Mouse (Mus musculus): ENCODE results near the gene Yap1. TPM values are rescaled to one million over a fixed set of nuclear protein-coding genes. Genes with fewer than 3 reads are reported as not detected.

The Yap1 gene
- polyA plus RNA-seq, 1 experiment, result 10.1 TPM

GRCm38 (mm10) chr9:7978502-7978901 lies 25.9 kb downstream of the Yap1 start:
- no peak for DNase-seq (ENCODE audit: low read depth in 1 of 2, low spot score in 2 of 2)
- Histone ChIP-seq H3K4me1 (ENCODE audit: control insufficient read depth, insufficient read depth, insufficient read length) (no peaks in the 10 kb centered on the region), H3K4me3 (ENCODE audit: extremely low read depth, insufficient read depth, insufficient read length) (no peak overlapping the region), H3K36me3 (ENCODE audit: control insufficient read depth, insufficient read depth, low read length) (no peaks in the 10 kb centered on the region), H3K27ac (ENCODE audit: insufficient read depth, low read length) (no peak overlapping the region), H3K27me3 (ENCODE audit: control insufficient read depth, insufficient read depth, low read length) (no peaks in the 10 kb centered on the region; the same call in 1 of the 2 replicates)
- 90% methylated on average over 3 of the region's 3 CpGs for WGBS
- TF ChIP-seq CTCF (IDR thresholded peaks at IDR 0.05; ENCODE audit: extremely low read depth, insufficient read depth, insufficient read length, insufficient replicate concordance), result no peak
- no peak for TF ChIP-seq POLR2A (IDR thresholded peaks at IDR 0.05; ENCODE audit: low read depth, low read length)

GRCm38 (mm10) chr9:7977587-7977986 lies 26.8 kb downstream of the Yap1 start:
- Histone ChIP-seq H3K4me1 (ENCODE audit: control insufficient read depth, insufficient read depth, insufficient read length) (no peaks in the 10 kb centered on the region), H3K27me3 (ENCODE audit: control insufficient read depth, insufficient read depth, low read length) (no peaks in the 10 kb centered on the region), H3K4me3 (ENCODE audit: extremely low read depth, insufficient read depth, insufficient read length) (no peak overlapping the region), H3K36me3 (ENCODE audit: control insufficient read depth, insufficient read depth, low read length) (no peaks in the 10 kb centered on the region), H3K27ac (ENCODE audit: insufficient read depth, low read length) (no peak overlapping the region)
- TF ChIP-seq POLR2A (IDR thresholded peaks at IDR 0.05; ENCODE audit: low read depth, low read length) (no peak), CTCF (IDR thresholded peaks at IDR 0.05; ENCODE audit: extremely low read depth, insufficient read depth, insufficient read length, insufficient replicate concordance) (no peak)
- 85% methylated on average over 5 of the region's 5 CpGs for WGBS
- no peak for DNase-seq (ENCODE audit: low read depth in 1 of 2, low spot score in 2 of 2)

GRCm38 (mm10) chr9:7971993-7972392 lies 32.4 kb downstream of the Yap1 start:
- Histone ChIP-seq H3K4me3 (ENCODE audit: extremely low read depth, insufficient read depth, insufficient read length) (no peak overlapping the region), H3K27ac (ENCODE audit: insufficient read depth, low read length) (no peak overlapping the region), H3K4me1 (ENCODE audit: control insufficient read depth, insufficient read depth, insufficient read length) (no peaks in the 10 kb centered on the region), H3K27me3 (ENCODE audit: control insufficient read depth, insufficient read depth, low read length) (no peaks in the 10 kb centered on the region), H3K36me3 (ENCODE audit: control insufficient read depth, insufficient read depth, low read length) (no peaks in the 10 kb centered on the region)
- no peak for DNase-seq (ENCODE audit: low read depth in 1 of 2, low spot score in 2 of 2)
- TF ChIP-seq CTCF (IDR thresholded peaks at IDR 0.05; ENCODE audit: extremely low read depth, insufficient read depth, insufficient read length, insufficient replicate concordance) (no peak), POLR2A (IDR thresholded peaks at IDR 0.05; ENCODE audit: low read depth, low read length) (no peak)
- 65% methylated on average over 2 of the region's 2 CpGs for WGBS

GRCm38 (mm10) chr9:7967980-7968379 lies 36.4 kb downstream of the Yap1 start:
- Histone ChIP-seq H3K36me3 (ENCODE audit: control insufficient read depth, insufficient read depth, low read length) (no peaks in the 10 kb centered on the region), H3K27me3 (ENCODE audit: control insufficient read depth, insufficient read depth, low read length) (no peaks in the 10 kb centered on the region), H3K4me1 (ENCODE audit: control insufficient read depth, insufficient read depth, insufficient read length) (no peaks in the 10 kb centered on the region), H3K4me3 (ENCODE audit: extremely low read depth, insufficient read depth, insufficient read length) (no peak overlapping the region), H3K27ac (ENCODE audit: insufficient read depth, low read length) (no peak overlapping the region)
- no peak for DNase-seq (ENCODE audit: low read depth in 1 of 2, low spot score in 2 of 2)
- WGBS, result 91% methylated on average over 1 of the region's 1 CpGs
- TF ChIP-seq POLR2A (IDR thresholded peaks at IDR 0.05; ENCODE audit: low read depth, low read length), result no peak
- no peak for TF ChIP-seq CTCF (IDR thresholded peaks at IDR 0.05; ENCODE audit: extremely low read depth, insufficient read depth, insufficient read length, insufficient replicate concordance)

- no peak for DNase-seq (ENCODE audit: low read depth in 1 of 2, low spot score in 2 of 2)
- no peaks in the 10 kb centered on the region for H3K27me3 ChIP-seq (ENCODE audit: control insufficient read depth, insufficient read depth, low read length)
- no peaks in the 10 kb centered on the region for H3K36me3 ChIP-seq (ENCODE audit: control insufficient read depth, insufficient read depth, low read length)
- no peak overlapping the region for H3K27ac ChIP-seq (ENCODE audit: insufficient read depth, low read length)
- TF ChIP-seq CTCF (IDR thresholded peaks at IDR 0.05; ENCODE audit: extremely low read depth, insufficient read depth, insufficient read length, insufficient replicate concordance), result no peak
- TF ChIP-seq POLR2A (IDR thresholded peaks at IDR 0.05; ENCODE audit: low read depth, low read length), result no peak
- no peaks in the 10 kb centered on the region for H3K4me1 ChIP-seq (ENCODE audit: control insufficient read depth, insufficient read depth, insufficient read length)
- no peak overlapping the region for H3K4me3 ChIP-seq (ENCODE audit: extremely low read depth, insufficient read depth, insufficient read length)
- 77% methylated on average over 3 of the region's 3 CpGs for WGBS
Measured at GRCm38 (mm10) chr9:7965590-7965989, 38.8 kb downstream of the Yap1 start.

- Histone ChIP-seq H3K4me3 (ENCODE audit: extremely low read depth, insufficient read depth, insufficient read length) (no peak overlapping the region), H3K36me3 (ENCODE audit: control insufficient read depth, insufficient read depth, low read length) (no peaks in the 10 kb centered on the region), H3K4me1 (ENCODE audit: control insufficient read depth, insufficient read depth, insufficient read length) (no peaks in the 10 kb centered on the region), H3K27me3 (ENCODE audit: control insufficient read depth, insufficient read depth, low read length) (no peaks in the 10 kb centered on the region), H3K27ac (ENCODE audit: insufficient read depth, low read length) (no peak overlapping the region)
- DNase-seq (ENCODE audit: low read depth in 1 of 2, low spot score in 2 of 2), result no peak
- no peak for TF ChIP-seq POLR2A (IDR thresholded peaks at IDR 0.05; ENCODE audit: low read depth, low read length)
- no peak for TF ChIP-seq CTCF (IDR thresholded peaks at IDR 0.05; ENCODE audit: extremely low read depth, insufficient read depth, insufficient read length, insufficient replicate concordance)
- WGBS, result 77% methylated on average over 2 of the region's 2 CpGs
Measured at GRCm38 (mm10) chr9:7963867-7964266, 40.5 kb downstream of the Yap1 start.

GRCm38 (mm10) chr9:7962915-7963314 lies 41.5 kb downstream of the Yap1 start:
- Histone ChIP-seq H3K36me3 (ENCODE audit: control insufficient read depth, insufficient read depth, low read length) (no peaks in the 10 kb centered on the region), H3K4me1 (ENCODE audit: control insufficient read depth, insufficient read depth, insufficient read length) (no peaks in the 10 kb centered on the region), H3K27me3 (ENCODE audit: control insufficient read depth, insufficient read depth, low read length) (no peaks in the 10 kb centered on the region), H3K27ac (ENCODE audit: insufficient read depth, low read length) (no peak overlapping the region), H3K4me3 (ENCODE audit: extremely low read depth, insufficient read depth, insufficient read length) (no peak overlapping the region)
- TF ChIP-seq POLR2A (IDR thresholded peaks at IDR 0.05; ENCODE audit: low read depth, low read length) (no peak), CTCF (IDR thresholded peaks at IDR 0.05; ENCODE audit: extremely low read depth, insufficient read depth, insufficient read length, insufficient replicate concordance) (no peak)
- no peak for DNase-seq (ENCODE audit: low read depth in 1 of 2, low spot score in 2 of 2)
- 72% methylated on average over 7 of the region's 7 CpGs for WGBS
